Mouse (Mus musculus) thymus, adult 2 months (tissue): ENCODE measurements around the gene Cdk17.

Source experiments
- CTCF ChIP-seq: fragments of 200-500 bp; IDR thresholded peaks from 2 replicates; pipeline ENCODE4 v1.5.1; 2012; ENCODE audit warnings: mild to moderate bottlenecking, control low read depth, low read length, moderate library complexity, borderline replicate concordance; ENCODE audit not compliant: control insufficient read depth, poor library complexity, insufficient read depth; ENCODE audit errors: extremely low read depth
- POLR2A ChIP-seq: fragments of 200-500 bp; IDR thresholded peaks from 2 replicates; pipeline ENCODE4 v1.6.1; 2012; ENCODE audit warnings: mild to moderate bottlenecking, low read length, control low read depth, moderate library complexity; ENCODE audit not compliant: control insufficient read depth, poor library complexity, insufficient read depth; ENCODE audit errors: extremely low read depth

DNA sequence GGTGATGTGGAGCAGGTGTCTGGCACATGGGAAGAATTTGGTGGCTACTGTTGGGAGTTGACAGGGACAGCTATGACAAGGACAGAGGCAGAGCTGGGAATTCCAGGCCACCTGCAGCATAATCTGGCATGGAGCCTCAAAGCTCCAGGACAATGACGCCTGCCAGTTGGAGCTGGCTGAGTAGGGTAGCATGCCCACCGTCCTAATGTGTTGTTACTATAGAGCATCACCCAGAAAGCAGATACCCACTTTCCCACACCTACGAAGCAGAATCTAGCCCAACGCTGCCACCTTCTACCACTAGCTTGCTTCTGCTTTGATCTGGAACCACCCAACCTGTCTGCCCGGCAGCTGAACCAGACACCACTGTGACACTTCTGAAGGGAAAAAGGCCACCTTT is 103.3 kb downstream of the Cdk17 start:
- TF ChIP-seq POLR2A (no peak), CTCF (no peak)
